Mouse (Mus musculus) regulatory T cell (primary cell): ENCODE measurements around the gene Unc5c.

Experiments used
- in situ Hi-C: fragments of 300-600 bp; cut with MboI, MseI; formaldehyde crosslinking; loops from one replicate; pipeline ENCODE4 v1.15.1; 2025; ENCODE audit warnings: high pct_unique_total_duplicates

Unc5c gene

DNA sequence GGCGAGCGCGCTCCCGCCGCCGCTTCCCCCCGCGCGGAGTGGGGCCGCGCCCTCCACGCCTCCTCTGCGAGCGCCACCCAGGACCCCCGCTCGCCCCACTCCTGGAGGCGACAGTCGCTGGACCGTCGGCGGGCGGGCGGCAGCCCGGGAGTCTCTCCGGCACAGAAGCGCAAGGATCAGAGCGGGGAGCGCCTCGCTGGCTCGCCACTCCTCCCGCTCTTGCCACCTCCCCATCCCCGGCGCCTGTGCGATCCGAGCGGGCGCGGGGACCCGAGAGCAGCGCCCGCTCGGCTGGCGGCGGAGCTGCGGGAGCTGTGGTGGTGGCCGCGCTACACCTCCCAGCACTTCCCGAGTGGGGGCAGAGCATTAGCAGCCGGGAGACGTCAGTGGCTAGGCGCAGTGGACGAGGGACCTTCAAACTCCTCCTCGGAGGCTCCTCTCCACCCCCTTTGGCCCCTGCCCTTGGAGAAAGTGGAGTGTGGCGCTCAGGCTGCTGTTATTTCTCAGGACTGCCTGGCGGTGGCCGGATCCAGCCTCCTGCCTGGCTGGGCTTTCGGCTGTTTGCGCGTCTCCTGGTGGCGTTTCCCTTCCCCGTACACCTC is at the start of gene Unc5c:
Gene Unc5c (plus strand): TSS at position 113 of the 602 bp plus-strand sequence.
- in situ Hi-C loops = no loop called here

DNA sequence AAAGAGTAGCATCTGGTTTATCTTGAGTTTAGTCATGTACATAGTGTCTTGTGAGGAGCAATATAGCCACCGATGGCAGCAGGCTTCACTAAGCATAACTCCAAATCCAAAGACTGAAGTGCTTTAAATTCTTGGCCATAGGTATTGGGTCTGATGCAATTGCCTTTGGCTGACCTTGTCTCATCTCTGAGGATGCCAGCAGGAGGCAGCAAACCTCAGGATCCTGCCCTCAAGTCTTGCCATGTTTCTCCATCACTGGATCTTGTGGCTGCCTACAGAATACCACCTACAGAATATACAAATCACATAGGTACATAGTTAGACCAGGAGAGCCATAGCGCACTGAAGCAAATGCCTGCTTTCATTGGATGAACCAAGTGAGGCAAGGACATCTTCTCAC is 7.5 kb upstream of the Unc5c start:
- in situ Hi-C loops = no loop called here

DNA sequence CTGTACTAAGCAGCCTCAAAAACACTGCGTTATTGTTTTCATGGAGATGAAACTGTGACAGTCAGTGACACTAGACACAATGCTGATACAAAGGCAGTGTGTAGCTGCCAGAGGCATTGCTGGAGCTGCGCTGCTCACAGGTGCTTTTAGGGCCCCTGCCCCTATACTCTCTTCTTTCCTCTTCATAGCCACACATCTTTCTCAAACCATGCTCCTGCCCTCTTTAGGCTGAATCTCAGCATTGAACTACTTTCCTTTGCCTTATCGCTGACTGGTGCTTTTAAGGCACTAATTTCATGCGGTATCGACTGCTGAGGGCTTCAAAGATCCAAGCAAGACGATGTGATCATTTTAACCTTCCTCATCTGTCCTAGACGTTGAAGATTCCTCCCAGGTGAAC is 2.5 kb upstream of the Unc5c start:
- in situ Hi-C loops = no loop called here

DNA sequence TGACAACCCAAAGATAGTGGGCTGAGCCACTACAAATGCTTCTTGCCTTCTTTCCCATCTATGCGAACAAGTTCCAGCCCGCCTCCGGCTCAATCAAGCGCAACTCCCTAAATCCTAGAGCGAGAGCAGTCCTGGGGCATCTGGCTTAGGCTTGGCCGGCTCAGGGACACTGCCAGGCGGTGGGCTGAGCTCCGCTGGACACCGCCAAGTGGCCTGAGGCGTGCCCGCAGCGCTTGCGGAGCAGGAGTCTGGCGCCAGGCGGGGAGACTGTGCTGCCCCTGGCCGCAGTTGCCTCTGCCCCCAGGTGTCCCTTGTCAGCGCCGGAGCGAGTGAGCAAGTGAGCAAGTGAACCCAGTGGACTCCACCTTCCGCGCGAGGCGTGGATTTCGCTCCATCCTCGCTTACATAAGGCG is 319 bp upstream of the Unc5c start:
- in situ Hi-C loops = no loop called here

DNA sequence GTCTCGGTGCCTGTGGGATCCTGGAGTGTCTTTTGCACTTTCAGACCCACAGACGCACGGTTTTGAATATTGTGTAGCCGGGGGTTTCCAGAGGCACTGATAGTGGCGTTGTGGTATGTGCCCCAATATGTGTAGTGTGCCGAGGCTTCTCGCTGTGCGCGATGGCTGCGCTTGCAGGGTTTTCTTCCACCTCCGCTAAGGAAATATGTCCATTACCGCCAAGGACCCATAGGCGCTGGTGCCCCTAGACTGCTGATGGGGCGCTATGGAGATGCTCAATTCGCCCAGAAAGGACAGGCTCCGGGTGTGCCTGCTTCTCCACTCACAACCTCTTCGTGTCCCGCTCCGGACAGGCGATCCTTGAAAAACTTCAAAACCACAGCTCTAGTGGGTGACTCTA is 1.0 kb downstream of the Unc5c start:
- in situ Hi-C loops = no loop called here

DNA sequence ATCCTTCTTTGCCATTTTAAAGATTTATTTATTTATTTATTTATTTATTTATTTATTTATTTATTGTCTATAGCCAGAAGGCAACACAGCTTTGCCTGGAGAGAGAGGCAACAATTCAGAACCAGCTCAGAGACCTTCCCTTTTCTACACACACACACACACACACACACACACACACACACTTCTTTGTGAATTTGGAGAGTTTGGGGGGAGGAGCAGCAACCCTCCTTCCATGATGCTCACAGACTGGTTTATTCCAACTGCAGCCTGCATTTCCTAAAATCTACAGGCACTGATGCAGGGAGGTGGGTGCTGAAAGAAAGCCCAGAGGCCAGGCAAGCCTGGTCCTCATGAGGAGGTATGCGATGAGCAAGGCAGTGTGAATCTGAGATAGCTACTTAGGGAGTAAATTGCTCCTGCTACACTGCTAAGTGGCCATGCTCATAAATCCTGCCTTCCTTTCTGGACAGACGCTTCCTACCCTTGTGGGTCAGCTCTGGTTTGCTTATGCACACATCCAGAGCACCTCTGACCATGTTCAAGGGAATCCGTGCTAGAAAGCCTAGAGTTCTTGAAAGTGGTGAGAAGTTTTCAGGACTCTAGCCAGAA is 1.8 kb downstream of the Unc5c start:
- in situ Hi-C loops = no loop called here

DNA sequence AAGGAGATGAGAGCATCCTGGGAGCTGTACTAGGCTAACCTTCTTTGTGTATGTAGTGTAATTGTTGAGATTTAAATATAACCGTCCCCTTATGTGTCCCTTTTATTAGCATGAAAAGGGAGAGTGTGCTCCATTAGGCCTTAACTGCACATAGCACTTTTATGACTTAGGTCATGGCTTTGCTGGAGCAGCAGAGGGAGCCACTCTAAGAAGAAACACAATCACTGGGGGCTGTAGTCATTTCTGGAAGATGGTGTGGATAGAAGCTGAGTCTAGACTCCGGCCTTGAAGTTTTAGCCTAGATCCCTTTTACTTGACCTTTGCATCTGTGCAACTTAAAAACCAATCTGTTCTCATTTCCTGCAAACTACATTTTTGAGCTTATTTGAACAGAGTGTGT is 4.3 kb downstream of the Unc5c start:
- in situ Hi-C loops = no loop called here

DNA sequence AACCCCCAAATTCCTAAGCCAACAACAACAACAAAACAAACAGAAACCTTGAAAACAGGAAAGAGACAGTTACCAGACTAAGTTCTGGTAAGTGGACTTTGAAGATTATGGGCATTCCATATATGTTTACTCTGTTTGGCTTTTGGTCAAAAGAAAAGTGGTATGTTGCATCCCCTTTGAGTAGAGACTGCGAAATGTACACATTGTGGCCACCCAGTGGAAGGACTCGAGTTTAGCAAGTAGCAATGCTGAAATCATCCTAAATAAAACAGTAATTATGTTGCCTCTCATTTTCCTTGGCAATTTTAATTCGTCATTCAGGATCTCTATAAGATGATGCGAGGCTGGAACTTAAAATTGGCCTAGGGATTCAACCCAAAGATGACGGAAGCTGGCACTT is 8.2 kb downstream of the Unc5c start:
- in situ Hi-C loops = no loop called here

DNA sequence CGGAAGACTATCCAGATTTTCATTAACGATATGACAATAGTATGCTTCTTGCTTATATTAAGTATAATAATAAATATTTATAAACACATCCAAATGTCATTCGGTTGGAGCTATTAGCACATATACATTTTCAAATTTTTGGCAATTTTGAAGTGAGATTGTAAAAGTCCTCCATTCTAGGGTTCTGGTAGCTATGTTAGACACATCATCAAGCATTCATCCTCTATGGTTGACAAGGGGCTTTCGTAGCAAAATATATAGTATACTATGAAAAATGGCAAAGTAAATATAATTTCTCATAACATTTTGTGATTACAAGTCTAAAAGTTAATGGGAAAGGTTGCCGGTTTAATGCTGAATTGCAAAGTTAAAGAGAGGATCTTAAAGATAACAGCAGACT is 10.4 kb downstream of the Unc5c start:
- in situ Hi-C loops = no loop called here

DNA sequence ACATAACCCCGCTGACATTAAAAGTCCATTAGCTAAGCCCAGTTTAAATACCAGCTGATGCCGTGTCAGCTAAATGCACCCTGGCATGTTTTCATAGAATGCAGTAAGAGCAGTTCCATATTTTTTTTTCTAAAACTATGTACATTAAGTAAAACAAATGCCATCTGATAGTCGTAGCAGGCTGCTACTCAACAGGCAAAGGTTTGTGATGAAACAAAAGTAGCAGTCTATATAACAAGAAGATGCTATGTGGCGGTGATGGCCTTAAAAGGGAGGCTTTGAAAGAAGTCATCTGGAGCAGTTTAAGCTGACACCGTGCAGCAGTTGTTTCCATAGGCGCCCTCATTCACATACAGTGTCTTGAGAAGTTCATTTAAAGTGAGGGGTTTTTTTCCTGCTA is 10.9 kb downstream of the Unc5c start:
- in situ Hi-C loops = no loop called here

DNA sequence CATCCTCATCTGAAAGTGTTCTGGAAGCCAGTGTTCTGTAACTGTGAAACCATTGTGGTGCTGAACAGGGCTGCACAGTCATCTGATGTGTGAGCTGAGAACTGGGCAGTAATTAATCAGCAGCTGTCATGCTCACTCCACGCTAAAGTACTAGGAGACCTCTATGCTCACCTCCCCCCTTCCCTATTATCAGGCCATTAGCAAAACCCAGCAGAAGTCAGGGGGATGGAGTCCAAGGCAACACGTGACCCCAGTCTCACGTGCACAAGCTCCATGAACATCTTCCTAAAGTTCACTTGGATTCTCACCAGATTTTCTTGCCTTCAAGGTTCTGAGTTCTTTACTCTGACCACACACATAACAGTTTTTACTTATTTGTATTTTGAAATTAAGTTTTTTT is 11.7 kb downstream of the Unc5c start:
- in situ Hi-C loops = no loop called here

DNA sequence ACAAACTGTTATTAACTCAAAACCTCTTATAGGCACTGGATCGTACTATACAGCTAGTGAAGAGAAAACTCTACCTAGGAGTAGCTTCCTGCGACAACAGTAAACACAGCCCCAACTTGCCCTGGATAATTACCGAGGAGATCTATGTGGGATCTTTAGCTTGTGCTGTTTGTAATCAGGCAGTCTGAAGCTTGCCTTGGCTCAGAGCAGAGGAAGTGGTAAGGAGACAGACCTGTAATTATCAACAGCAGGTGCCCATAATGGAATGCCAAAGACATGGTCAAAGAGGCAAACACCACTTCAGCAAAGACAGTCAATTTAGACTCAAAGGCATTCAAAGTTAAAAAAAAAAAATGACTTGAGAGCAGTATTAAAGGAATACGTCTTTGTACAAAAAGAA is 17.4 kb downstream of the Unc5c start:
- in situ Hi-C loops = no loop called here

DNA sequence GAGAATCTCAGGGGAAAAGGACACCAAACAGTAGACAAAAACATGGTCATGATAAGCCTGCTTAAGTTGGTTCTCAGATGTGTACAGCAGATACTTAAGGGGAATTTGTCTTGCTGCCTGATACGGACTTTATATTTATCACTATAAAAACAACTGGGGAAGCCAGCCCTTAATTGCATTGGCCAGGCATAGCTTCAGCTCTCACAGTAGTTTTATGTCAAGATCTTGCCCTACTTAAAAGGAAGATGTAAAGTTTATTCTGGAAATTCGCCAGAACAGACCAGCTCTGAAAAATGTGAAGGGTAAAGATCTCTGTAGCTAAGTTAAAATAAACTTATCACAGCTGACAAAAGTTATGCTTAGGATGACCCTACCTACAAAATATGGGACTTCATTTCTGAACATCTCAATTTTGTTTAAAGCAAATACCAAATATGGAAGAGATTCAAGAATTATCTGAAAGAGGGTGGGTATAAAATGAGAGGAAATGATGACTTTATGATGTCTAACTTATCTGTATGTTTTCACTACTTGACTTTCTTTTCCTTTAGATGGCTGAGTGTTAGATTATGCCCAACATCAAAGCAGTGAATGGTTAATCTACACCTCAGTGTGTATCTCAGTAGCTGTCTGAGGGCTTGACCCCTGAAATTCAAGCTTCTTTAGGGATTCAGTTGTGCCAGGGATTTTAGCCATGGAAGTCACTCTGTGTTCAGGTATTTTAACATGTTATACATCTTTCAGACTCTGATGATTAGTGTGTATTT is 18.8 kb downstream of the Unc5c start:
- in situ Hi-C loops = no loop called here

DNA sequence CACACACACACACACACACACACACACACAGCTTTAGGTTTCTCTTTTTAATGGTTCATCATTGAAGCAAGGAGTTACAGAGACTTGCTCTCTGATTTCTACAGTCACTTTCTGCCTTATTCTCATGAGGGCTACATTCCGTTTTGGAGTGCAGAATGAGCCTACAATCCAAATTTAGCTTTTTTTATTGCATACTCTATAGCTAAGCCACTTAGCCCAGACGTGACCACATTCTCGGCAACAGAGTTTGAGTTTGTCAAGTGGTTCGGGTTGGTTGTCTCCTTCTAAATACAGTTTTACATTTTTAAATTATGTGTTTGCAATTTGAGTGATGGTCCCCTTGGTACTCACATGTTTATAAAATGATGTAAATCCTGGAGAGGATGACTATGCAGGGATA is 20.2 kb downstream of the Unc5c start:
- in situ Hi-C loops = no loop called here

DNA sequence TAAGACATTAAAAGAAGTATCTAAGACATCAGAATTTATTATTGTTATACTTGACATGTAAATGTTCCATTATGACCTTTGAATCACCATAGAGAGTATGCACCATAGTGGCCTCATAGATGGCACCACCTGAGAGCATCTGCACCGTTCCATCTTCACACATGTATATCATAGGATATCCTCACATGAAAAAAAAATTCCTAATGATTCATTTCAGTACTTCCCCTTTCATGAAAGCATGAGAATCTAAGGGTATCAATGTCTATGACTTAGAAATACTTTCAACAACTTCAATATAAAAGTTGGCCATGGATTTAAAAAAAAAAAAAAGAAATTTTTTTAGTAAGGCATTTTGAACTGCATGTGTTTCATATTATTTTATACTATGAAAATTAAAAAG is 25.6 kb downstream of the Unc5c start:
- in situ Hi-C loops = no loop called here

DNA sequence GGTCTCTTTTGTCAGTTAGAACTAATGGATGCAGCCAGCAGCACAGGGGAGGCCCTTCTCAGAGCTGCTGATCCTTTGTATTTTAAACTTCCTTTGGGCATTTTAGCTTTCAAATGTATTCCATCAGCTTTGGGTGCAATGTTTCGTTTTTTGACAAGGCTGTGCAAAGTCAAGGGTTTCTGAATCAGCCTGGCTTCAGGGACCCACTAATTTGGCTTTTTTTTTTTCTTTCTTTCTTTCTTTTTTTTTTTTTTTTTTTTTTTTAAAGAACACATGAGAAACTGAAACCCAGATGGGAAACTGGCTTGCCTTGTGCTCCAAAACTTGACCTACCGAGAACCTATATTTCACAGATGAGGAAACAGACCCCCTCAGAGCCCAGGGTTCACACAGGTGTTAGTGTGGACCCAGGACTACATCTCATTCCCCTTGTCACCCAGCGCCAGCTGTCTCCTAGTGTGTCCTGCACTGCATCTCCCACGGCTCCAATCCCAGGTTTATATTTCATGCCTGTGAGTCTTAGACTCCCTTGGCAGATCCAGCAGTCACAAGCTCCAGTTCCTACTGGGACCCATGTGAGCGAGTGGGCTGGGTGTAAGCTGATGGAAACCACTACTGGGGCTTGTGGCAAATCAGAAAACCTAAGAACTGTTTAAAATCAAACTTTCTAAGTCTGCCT is 26.4 kb downstream of the Unc5c start:
- in situ Hi-C loops = no loop called here

DNA sequence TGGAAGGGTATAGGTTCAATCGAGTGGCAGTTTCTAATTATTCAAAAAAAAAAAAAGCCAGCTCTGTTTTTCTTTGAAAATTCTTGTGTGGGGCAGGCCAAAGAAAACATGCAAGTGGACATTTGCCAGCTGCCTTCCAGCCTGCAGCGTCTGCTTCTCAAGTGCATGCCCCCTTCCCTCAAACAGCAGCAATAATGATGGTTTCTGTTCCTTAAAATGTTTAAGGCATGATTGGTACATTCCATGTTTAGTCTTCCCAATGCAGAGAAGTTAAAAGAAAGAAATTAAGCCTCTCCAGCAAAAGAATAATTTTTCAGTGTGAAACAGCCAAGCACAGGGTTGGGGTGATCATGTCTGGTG is 26.9 kb downstream of the Unc5c start:
- in situ Hi-C loops = no loop called here

DNA sequence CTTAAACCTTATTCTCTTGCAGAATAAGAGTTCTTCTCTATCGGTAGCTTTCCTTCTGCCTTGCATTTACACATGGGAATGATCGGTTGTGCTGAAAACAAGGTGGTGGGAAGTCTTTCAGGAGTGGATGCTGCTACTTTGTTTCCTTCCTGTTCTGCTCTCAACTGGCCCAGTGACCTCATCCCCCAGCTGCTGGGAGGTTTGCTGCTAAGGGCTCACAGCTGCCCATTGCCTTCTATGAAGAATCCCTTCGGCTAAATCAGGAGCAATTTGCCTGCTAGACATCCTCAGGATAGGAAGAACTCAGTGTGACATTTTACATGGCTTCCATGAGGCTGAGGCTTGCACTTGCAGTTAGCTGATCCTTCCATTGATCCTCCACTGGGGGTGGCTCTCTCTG is 28.0 kb downstream of the Unc5c start:
- in situ Hi-C loops = no loop called here

DNA sequence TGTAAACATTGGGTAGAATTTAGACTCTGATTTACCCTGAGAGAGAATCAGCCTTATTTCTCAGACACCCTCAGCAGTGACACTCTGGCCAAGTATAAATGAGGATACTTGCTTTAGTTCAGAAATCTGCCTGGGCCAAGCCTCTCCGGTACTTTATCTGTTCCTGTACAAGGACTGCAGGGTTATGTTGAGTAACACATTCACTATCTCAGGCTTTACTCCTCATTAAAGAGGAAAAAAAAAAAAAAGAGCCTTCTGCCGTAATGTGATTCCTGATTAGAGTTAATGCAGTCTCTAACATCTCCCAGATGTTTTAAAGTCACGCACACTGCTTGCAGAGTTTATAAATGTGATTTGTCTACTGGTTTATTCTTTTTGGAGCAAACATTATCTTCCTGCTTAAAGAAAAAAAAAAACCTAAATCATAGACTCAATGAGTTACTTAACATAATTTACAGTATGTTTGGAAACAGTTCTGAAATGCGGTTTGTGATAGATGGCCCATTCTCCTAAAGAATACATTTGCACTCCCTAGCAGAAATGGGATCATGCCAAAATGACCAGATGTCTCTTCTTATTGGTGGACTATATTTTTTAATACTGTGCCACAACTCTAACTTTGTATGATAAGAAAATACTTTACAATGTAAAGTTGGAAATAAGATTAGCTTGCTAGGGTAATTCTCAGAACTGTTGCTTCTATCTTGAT is 33.5 kb downstream of the Unc5c start:
- in situ Hi-C loops = no loop called here

DNA sequence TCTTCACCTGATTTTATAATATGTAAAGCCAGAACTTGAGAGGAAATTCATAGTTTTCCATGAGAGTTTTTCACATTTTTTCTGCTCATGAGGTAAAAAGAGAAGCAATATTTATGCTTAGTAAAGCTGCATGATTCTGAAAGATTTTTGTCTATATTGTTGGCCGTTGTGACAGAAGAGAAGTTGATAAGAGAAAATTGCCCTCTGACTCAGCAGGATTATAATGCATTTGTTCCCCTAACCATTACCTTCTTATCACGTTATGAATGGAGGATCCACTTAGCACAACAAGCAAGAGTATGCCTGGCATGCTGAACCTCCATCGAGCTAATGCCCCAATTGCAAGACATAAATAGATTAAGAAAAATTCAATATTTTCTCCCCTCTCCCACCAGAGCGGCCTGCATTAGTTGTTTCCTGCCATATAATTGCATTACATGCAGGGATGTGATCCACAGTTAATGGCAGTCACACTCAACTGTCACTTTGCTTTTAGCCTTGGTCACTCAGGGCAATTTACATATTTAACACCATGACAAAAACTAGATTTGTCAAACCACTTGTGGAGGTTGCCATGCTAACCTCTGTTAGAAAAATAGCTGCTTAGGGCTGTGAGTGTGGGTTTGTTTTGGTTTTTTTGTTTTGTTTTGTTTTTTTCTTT is 37.0 kb downstream of the Unc5c start:
- in situ Hi-C loops = no loop called here

DNA sequence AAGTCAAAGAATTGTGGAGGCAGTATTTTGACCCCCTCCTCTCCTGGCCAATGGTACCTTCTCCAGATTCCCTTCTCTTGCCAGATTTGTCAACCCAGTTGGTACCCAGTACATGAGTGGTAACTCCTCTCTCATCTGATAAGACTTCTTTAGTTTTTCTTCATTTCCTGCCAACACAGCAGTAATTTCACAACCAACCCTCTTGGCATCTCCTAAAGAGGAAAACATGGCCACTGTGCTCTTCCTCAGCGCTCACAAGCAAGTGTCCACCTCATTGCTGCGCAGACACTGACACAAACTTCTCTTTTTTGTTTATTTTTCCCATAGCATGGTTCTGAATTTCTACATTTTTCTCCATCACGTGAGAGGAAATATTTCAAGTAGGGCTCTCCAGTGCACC is 38.3 kb downstream of the Unc5c start:
- in situ Hi-C loops = no loop called here

DNA sequence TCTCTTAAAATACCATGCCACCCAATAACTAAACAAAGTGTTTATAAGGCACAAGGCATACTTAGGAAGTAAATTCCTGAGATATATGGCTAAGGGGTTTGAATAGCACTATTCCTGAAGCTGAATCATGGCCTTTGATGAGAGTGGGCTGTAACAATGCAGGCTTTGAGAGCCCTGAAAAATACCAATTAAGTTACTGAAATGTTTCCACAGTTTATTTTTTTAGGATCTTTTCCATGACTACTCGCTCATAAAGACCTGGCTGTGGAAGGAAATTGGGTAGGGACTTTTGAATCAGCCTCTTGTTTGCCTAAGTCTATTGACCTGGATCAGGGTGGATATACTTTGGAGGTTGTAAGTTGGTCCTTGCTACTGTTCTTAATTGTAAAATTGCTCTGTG is 44.8 kb downstream of the Unc5c start:
- in situ Hi-C loops = no loop called here
